Mouse (Mus musculus) gastrocnemius, adult 2 months (tissue): ENCODE data around the gene Fas. TPM values are rescaled to one million over a fixed set of nuclear protein-coding genes. Genes with fewer than 3 reads are reported as not detected.

ENCODE experiments used
- DNase-seq: peaks from one replicate; pipeline ENCODE4 v3.0.0; 2022
- H3K27ac ChIP-seq: fragments of 200-600 bp; 2 replicates; pipeline ENCODE4 v1.8.1; 2022; ENCODE audit warnings: mild to moderate bottlenecking
- H3K4me3 ChIP-seq: fragments of 200-600 bp; 2 replicates; pipeline ENCODE4 v1.8.1; 2022; ENCODE audit warnings: mild to moderate bottlenecking, moderate library complexity
- CTCF ChIP-seq: fragments of 200-600 bp; IDR thresholded peaks from 2 replicates; pipeline ENCODE4 v1.8.1; 2022; ENCODE audit warnings: antibody characterized with exemption, mild to moderate bottlenecking, moderate library complexity
- intact Hi-C: fragments of 180-260 bp; cut with DNase I; formaldehyde crosslinking; loops from one replicate; pipeline ENCODE4 v1.15.1; 2025
- total RNA-seq, 2 experiments: library from RNA; stranded (reverse); gene quantifications; 2 replicates each; pipeline ENCODE4 v1.2.3; 2021

The Fas gene
- total RNA-seq, 2 experiments from 2014 or later, result 4.0 to 5.8 TPM

GRCm38 (mm10) chr19:34256936-34257335 is 33.5 kb upstream of the Fas start:
- no peak overlapping the region for H3K4me3 ChIP-seq
- H3K27ac ChIP-seq, result no peak overlapping the region
- no peak for DNase-seq
- intact Hi-C loops, result no loop called here
- TF ChIP-seq CTCF, result no peak

GRCm38 (mm10) chr19:34262273-34262974 is 28.0 kb upstream of the Fas start:
- DNase-seq, result no peak
- H3K4me3 ChIP-seq, result no peak overlapping the region
- intact Hi-C loops, result no loop called here
- no peak for TF ChIP-seq CTCF
- peak overlapping the region; percentile 78 for H3K27ac ChIP-seq

GRCm38 (mm10) chr19:34265604-34266193 is 24.8 kb upstream of the Fas start:
- TF ChIP-seq CTCF, result no peak
- Histone ChIP-seq H3K27ac (peak overlapping the region; percentile 72), H3K4me3 (peak overlapping the region; percentile 13; the same call in 1 of the 2 replicates)
- no peak for DNase-seq
- intact Hi-C loops, result no loop called here

GRCm38 (mm10) chr19:34268991-34269390 is 21.5 kb upstream of the Fas start:
- TF ChIP-seq CTCF, result no peak

GRCm38 (mm10) chr19:34270106-34270726 is 20.2 kb upstream of the Fas start:
- H3K27ac ChIP-seq, result 0 out of 2 replicates have a peak overlapping the region, but pooled peaks have one; percentile 24
- TF ChIP-seq CTCF, result no peak

More at GRCm38 (mm10) chr19:34268991-34269390, 21.5 kb upstream of the Fas start:
- intact Hi-C loops, result no loop called here
- H3K27ac ChIP-seq, result no peak overlapping the region; the same call in 1 of the 2 replicates
- H3K4me3 ChIP-seq, result no peak overlapping the region
- no peak for DNase-seq

GRCm38 (mm10) chr19:34270824-34271464 is 19.5 kb upstream of the Fas start:
- no peak for DNase-seq
- Histone ChIP-seq H3K27ac (0 out of 2 replicates have a peak overlapping the region, but pooled peaks have one; percentile 31), H3K4me3 (no peak overlapping the region)
- intact Hi-C loops, result no loop called here
- no peak for TF ChIP-seq CTCF

More at GRCm38 (mm10) chr19:34270106-34270726, 20.2 kb upstream of the Fas start:
- intact Hi-C loops, result no loop called here
- no peak overlapping the region for H3K4me3 ChIP-seq
- DNase-seq, result peak; percentile 32

GRCm38 (mm10) chr19:34273073-34273472 is 17.4 kb upstream of the Fas start:
- no peak for DNase-seq
- Histone ChIP-seq H3K27ac (no peak overlapping the region), H3K4me3 (no peak overlapping the region)
- intact Hi-C loops, result no loop called here
- no peak for TF ChIP-seq CTCF

GRCm38 (mm10) chr19:34278078-34278477 is 12.4 kb upstream of the Fas start:
- no peak for DNase-seq
- intact Hi-C loops, result no loop called here
- TF ChIP-seq CTCF, result no peak
- Histone ChIP-seq H3K27ac (peak overlapping the region; percentile 20; the same call in 1 of the 2 replicates), H3K4me3 (no peak overlapping the region)

- Histone ChIP-seq H3K4me3 (no peak overlapping the region), H3K27ac (peak overlapping the region; percentile 76)
- TF ChIP-seq CTCF, result no peak
- intact Hi-C loops, result no loop called here
- DNase-seq, result no peak
Observed at GRCm38 (mm10) chr19:34283614-34284013, 6.9 kb upstream of the Fas start.

GRCm38 (mm10) chr19:34284383-34284782 is 6.1 kb upstream of the Fas start:
- Histone ChIP-seq H3K4me3 (peak overlapping the region; percentile 69), H3K27ac (peak overlapping the region; percentile 76)
- TF ChIP-seq CTCF, result peak; percentile 71
- intact Hi-C loops, result no loop called here
- DNase-seq, result peak; percentile 41

- H3K4me3 ChIP-seq, result no peak overlapping the region
- intact Hi-C loops, result loop anchor here (1.0 kb wide), 1 partner anchor 41 kb away; no protein-coding TSS in a partner anchor
- no peak for TF ChIP-seq CTCF
- no peak overlapping the region for H3K27ac ChIP-seq
- no peak for DNase-seq
Observed at GRCm38 (mm10) chr19:34284826-34285225, 5.6 kb upstream of the Fas start.

- intact Hi-C loops, result no loop called here
- H3K27ac ChIP-seq, result no peak overlapping the region
Observed at GRCm38 (mm10) chr19:34287221-34287620, 3.2 kb upstream of the Fas start.

More at GRCm38 (mm10) chr19:34287221-34287620, 3.2 kb upstream of the Fas start:
- TF ChIP-seq CTCF, result no peak
- no peak for DNase-seq
- H3K4me3 ChIP-seq, result no peak overlapping the region
